Mouse (Mus musculus): ENCODE measurements around the gene Zfp692. TPM values are rescaled to one million over a fixed set of nuclear protein-coding genes. Genes with fewer than 3 reads are reported as not detected.

Gene Zfp692
- polyA plus RNA-seq, 1 experiment, result 15.8 TPM

GRCm38 (mm10) chr11:58322824-58323569, 16.1 kb downstream of the Zfp692 start:
- no peaks in the 10 kb centered on the region for H3K27me3 ChIP-seq (ENCODE audit: control insufficient read depth, insufficient read depth, low read length)
- WGBS, result under 1% methylated on average over 63 of the region's 63 CpGs

GRCm38 (mm10) chr11:58323570-58324340, 16.9 kb downstream of the Zfp692 start:
- Histone ChIP-seq H3K4me1 (ENCODE audit: control insufficient read depth, insufficient read depth, insufficient read length, low read length) (no peaks in the 10 kb centered on the region; the same call in 1 of the 2 replicates), H3K27ac (ENCODE audit: insufficient read depth, low read depth, low read length) (peak overlapping the region; percentile 40), H3K36me3 (ENCODE audit: control insufficient read depth, insufficient read depth, low read length) (peaks cover 7% of the 10 kb centered on the region), H3K4me3 (ENCODE audit: low read depth, low read length) (peak overlapping the region; percentile 75), H3K27me3 (ENCODE audit: control insufficient read depth, insufficient read depth, low read length) (no peaks in the 10 kb centered on the region)
- 4% methylated on average over 24 of the region's 24 CpGs for WGBS
- no peak for TF ChIP-seq CTCF (IDR thresholded peaks at IDR 0.05; ENCODE audit: extremely low read depth, insufficient read length, insufficient replicate concordance, low read depth, low read length)
- TF ChIP-seq POLR2A (IDR thresholded peaks at IDR 0.05; ENCODE audit: low read depth, low read length), result no peak

More at GRCm38 (mm10) chr11:58322824-58323569, 16.1 kb downstream of the Zfp692 start:
- H3K27ac ChIP-seq (ENCODE audit: insufficient read depth, low read depth, low read length), result peak overlapping the region; percentile 80
- peak; percentile 77; the same call in 1 of the 2 replicates for TF ChIP-seq POLR2A (IDR thresholded peaks at IDR 0.05; ENCODE audit: low read depth, low read length)
- TF ChIP-seq CTCF (IDR thresholded peaks at IDR 0.05; ENCODE audit: extremely low read depth, insufficient read length, insufficient replicate concordance, low read depth, low read length), result no peak
- peak overlapping the region; percentile 75 for H3K4me3 ChIP-seq (ENCODE audit: low read depth, low read length)
- no peaks in the 10 kb centered on the region; the same call in 1 of the 2 replicates for H3K4me1 ChIP-seq (ENCODE audit: control insufficient read depth, insufficient read depth, insufficient read length, low read length)
- H3K36me3 ChIP-seq (ENCODE audit: control insufficient read depth, insufficient read depth, low read length), result peaks cover 7% of the 10 kb centered on the region

- H3K4me3 ChIP-seq (ENCODE audit: low read depth, low read length), result no peak overlapping the region
- H3K27ac ChIP-seq (ENCODE audit: insufficient read depth, low read depth, low read length), result no peak overlapping the region
- peaks cover 7% of the 10 kb centered on the region for H3K4me1 ChIP-seq (ENCODE audit: control insufficient read depth, insufficient read depth, insufficient read length, low read length)
- 69% methylated on average over 3 of the region's 3 CpGs for WGBS
- peaks cover 1% of the 10 kb centered on the region; the same call in 1 of the 2 replicates for H3K36me3 ChIP-seq (ENCODE audit: control insufficient read depth, insufficient read depth, low read length)
- H3K27me3 ChIP-seq (ENCODE audit: control insufficient read depth, insufficient read depth, low read length), result no peaks in the 10 kb centered on the region
- TF ChIP-seq CTCF (IDR thresholded peaks at IDR 0.05; ENCODE audit: extremely low read depth, insufficient read length, insufficient replicate concordance, low read depth, low read length) (no peak), POLR2A (IDR thresholded peaks at IDR 0.05; ENCODE audit: low read depth, low read length) (no peak)
Observed at GRCm38 (mm10) chr11:58324614-58325229, 17.9 kb downstream of the Zfp692 start.

GRCm38 (mm10) chr11:58326781-58327180, 19.9 kb downstream of the Zfp692 start:
- WGBS, result 95% methylated on average over 3 of the region's 3 CpGs
- TF ChIP-seq CTCF (IDR thresholded peaks at IDR 0.05; ENCODE audit: extremely low read depth, insufficient read length, insufficient replicate concordance, low read depth, low read length) (peak; percentile 21; the same call in 1 of the 2 replicates), POLR2A (IDR thresholded peaks at IDR 0.05; ENCODE audit: low read depth, low read length) (no peak)
- H3K36me3 ChIP-seq (ENCODE audit: control insufficient read depth, insufficient read depth, low read length), result peaks cover 1% of the 10 kb centered on the region; the same call in 1 of the 2 replicates
- H3K4me1 ChIP-seq (ENCODE audit: control insufficient read depth, insufficient read depth, insufficient read length, low read length), result peaks cover 14% of the 10 kb centered on the region
- no peaks in the 10 kb centered on the region for H3K27me3 ChIP-seq (ENCODE audit: control insufficient read depth, insufficient read depth, low read length)
- H3K4me3 ChIP-seq (ENCODE audit: low read depth, low read length), result no peak overlapping the region
- no peak overlapping the region for H3K27ac ChIP-seq (ENCODE audit: insufficient read depth, low read depth, low read length)

GRCm38 (mm10) chr11:58329906-58330275, 23.0 kb downstream of the Zfp692 start:
- peak overlapping the region; percentile 88 for H3K4me3 ChIP-seq (ENCODE audit: low read depth, low read length)
- TF ChIP-seq POLR2A (IDR thresholded peaks at IDR 0.05; ENCODE audit: low read depth, low read length) (peak; percentile 62; the same call in 1 of the 2 replicates), CTCF (IDR thresholded peaks at IDR 0.05; ENCODE audit: extremely low read depth, insufficient read length, insufficient replicate concordance, low read depth, low read length) (peak; percentile 21; the same call in 1 of the 2 replicates)
- H3K36me3 ChIP-seq (ENCODE audit: control insufficient read depth, insufficient read depth, low read length), result peaks cover 8% of the 10 kb centered on the region
- H3K4me1 ChIP-seq (ENCODE audit: control insufficient read depth, insufficient read depth, insufficient read length, low read length), result peaks cover 16% of the 10 kb centered on the region
- peak overlapping the region; percentile 25 for H3K27ac ChIP-seq (ENCODE audit: insufficient read depth, low read depth, low read length)
- no peaks in the 10 kb centered on the region for H3K27me3 ChIP-seq (ENCODE audit: control insufficient read depth, insufficient read depth, low read length)
- under 1% methylated on average over 21 of the region's 21 CpGs for WGBS

GRCm38 (mm10) chr11:58330276-58331148, 23.6 kb downstream of the Zfp692 start, which contains the start of the genes Zfp672 and Sh3bp5l:
Gene Zfp672 (minus strand): TSS chr11:58330339.
Gene Sh3bp5l (plus strand): TSS chr11:58330724.
- TF ChIP-seq POLR2A (IDR thresholded peaks at IDR 0.05; ENCODE audit: low read depth, low read length), result no peak; the same call in 1 of the 2 replicates
- TF ChIP-seq CTCF (IDR thresholded peaks at IDR 0.05; ENCODE audit: extremely low read depth, insufficient read length, insufficient replicate concordance, low read depth, low read length), result no peak
- Histone ChIP-seq H3K36me3 (ENCODE audit: control insufficient read depth, insufficient read depth, low read length) (peaks cover 9% of the 10 kb centered on the region), H3K4me1 (ENCODE audit: control insufficient read depth, insufficient read depth, insufficient read length, low read length) (peaks cover 16% of the 10 kb centered on the region), H3K4me3 (ENCODE audit: low read depth, low read length) (peak within 1 kb of the TSS; percentile 88), H3K27ac (ENCODE audit: insufficient read depth, low read depth, low read length) (peak within 1 kb of the TSS; percentile 62), H3K27me3 (ENCODE audit: control insufficient read depth, insufficient read depth, low read length) (no peaks in the 10 kb centered on the region)
- WGBS, result under 1% methylated on average over 52 of the region's 52 CpGs
